Mouse (Mus musculus) thymus, adult 18-20 months (tissue): ENCODE measurements at regions not wholly inside any gene's neighbourhood (a gene's known extent, or its start where the extent isn't known, plus 50 kb on each side); places are given as distances from the start of the nearest gene placed in this dataset.

Source experiments
- DNase-seq, 2 experiments: peaks; one replicate each; pipeline ENCODE4 v3.0.0; 2022; ENCODE audit warnings: mixed read lengths in 2 of 2

GRCm38 (mm10) chr13:110450526-110450925 is 55.7 kb downstream of the Plk2 start:
- no peak for DNase-seq

GRCm38 (mm10) chr13:110452009-110452525 is 57.2 kb downstream of the Plk2 start:
- no peak for DNase-seq

- DNase-seq, result no peak
Observed at GRCm38 (mm10) chr13:110455085-110455484, 60.2 kb downstream of the Plk2 start.

GRCm38 (mm10) chr13:110455569-110456196 is 60.8 kb downstream of the Plk2 start:
- DNase-seq, result no peak

GRCm38 (mm10) chr13:110458701-110459100 is 63.9 kb downstream of the Plk2 start:
- DNase-seq, result no peak

GRCm38 (mm10) chr13:110461581-110461980 is 66.7 kb downstream of the Plk2 start:
- no peak for DNase-seq

- DNase-seq, result no peak
Observed at GRCm38 (mm10) chr13:110471526-110471925, 76.7 kb downstream of the Plk2 start.

- DNase-seq, result no peak
Observed at GRCm38 (mm10) chr13:110477709-110478108, 82.9 kb downstream of the Plk2 start.

- DNase-seq, result no peak
Observed at GRCm38 (mm10) chr13:110484358-110484940, 89.6 kb downstream of the Plk2 start.

- no peak for DNase-seq
Observed at GRCm38 (mm10) chr13:110485515-110485914, 90.7 kb downstream of the Plk2 start.

- DNase-seq, result no peak
Observed at GRCm38 (mm10) chr13:110490166-110490565, 95.3 kb downstream of the Plk2 start.

GRCm38 (mm10) chr13:110492296-110493001 is 97.6 kb downstream of the Plk2 start:
- DNase-seq, result no peak

GRCm38 (mm10) chr13:110493002-110493552 is 98.2 kb downstream of the Plk2 start:
- no peak for DNase-seq

- DNase-seq, result no peak
Observed at GRCm38 (mm10) chr13:110497461-110497860, 102.6 kb downstream of the Plk2 start.

- no peak for DNase-seq
Observed at GRCm38 (mm10) chr13:110507814-110508362, 113.0 kb downstream of the Plk2 start.

GRCm38 (mm10) chr13:110517986-110518385 is 123.1 kb downstream of the Plk2 start:
- DNase-seq, result no peak

- DNase-seq, result no peak
Observed at GRCm38 (mm10) chr13:110522974-110523373, 128.1 kb downstream of the Plk2 start.

GRCm38 (mm10) chr13:110527681-110528080 is 132.8 kb downstream of the Plk2 start:
- DNase-seq, result no peak

- DNase-seq, result no peak
Observed at GRCm38 (mm10) chr13:110529624-110530023, 134.8 kb downstream of the Plk2 start.

GRCm38 (mm10) chr13:110534320-110534764 is 139.5 kb downstream of the Plk2 start:
- DNase-seq, result no peak

- no peak for DNase-seq
Observed at GRCm38 (mm10) chr13:110535785-110536184, 140.9 kb downstream of the Plk2 start.

- no peak for DNase-seq
Observed at GRCm38 (mm10) chr13:110537960-110538463, 143.2 kb downstream of the Plk2 start.
